Mouse (Mus musculus) neutrophil, adult 65 days (primary cell): ENCODE measurements around the gene Triap1. TPM values are rescaled to one million over a fixed set of nuclear protein-coding genes. Genes with fewer than 3 reads are reported as not detected.

Experiments
- total RNA-seq: library from RNA; stranded (reverse); gene quantifications from 2 replicates; pipeline ENCODE4 v1.2.4, GENCODE M21; 2023

Triap1 gene
- 16.3 and 17.9 TPM in 2 replicates for total RNA-seq

DNA sequence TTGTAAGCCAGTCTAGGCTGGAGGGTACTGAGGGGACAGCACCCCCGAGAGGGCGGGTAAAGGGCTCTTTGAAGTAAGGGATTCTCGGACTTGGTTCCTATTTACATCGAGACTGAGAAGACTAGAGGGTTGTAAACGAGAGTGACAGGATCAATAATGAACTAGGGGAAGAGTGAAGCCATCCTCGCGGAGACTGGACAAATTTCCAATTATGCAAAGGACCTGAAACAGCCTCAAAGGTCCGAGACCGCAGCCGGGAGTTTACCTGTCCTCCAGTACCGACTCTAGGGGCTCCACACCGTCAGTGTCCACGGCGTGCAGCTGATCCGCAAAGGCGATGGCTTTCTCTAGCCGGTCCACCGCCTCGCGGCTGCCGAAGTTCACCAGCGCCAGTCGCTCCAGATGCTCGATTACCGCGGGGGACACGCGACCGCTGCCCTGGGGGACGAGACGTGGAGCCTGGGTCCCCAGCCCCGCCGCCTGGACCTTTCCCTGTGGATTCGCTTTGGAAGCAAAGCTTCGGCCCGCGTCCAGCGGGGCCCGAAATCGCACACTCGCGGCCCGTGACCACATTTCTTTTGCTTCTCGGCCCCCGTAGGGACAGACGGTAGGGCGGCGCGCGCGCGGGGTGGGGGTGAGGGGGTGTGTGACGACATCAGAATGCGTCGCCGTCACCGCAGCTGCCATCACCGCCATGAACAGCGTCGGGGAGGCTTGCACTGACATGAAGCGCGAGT, at the start of gene Triap1, which contains the start of gene Gatc:
TSS of gene Triap1 (plus strand) at position 649 of the 737 bp plus-strand sequence.
TSS of gene Gatc (minus strand) at position 602 of the 737 bp plus-strand sequence.

DNA sequence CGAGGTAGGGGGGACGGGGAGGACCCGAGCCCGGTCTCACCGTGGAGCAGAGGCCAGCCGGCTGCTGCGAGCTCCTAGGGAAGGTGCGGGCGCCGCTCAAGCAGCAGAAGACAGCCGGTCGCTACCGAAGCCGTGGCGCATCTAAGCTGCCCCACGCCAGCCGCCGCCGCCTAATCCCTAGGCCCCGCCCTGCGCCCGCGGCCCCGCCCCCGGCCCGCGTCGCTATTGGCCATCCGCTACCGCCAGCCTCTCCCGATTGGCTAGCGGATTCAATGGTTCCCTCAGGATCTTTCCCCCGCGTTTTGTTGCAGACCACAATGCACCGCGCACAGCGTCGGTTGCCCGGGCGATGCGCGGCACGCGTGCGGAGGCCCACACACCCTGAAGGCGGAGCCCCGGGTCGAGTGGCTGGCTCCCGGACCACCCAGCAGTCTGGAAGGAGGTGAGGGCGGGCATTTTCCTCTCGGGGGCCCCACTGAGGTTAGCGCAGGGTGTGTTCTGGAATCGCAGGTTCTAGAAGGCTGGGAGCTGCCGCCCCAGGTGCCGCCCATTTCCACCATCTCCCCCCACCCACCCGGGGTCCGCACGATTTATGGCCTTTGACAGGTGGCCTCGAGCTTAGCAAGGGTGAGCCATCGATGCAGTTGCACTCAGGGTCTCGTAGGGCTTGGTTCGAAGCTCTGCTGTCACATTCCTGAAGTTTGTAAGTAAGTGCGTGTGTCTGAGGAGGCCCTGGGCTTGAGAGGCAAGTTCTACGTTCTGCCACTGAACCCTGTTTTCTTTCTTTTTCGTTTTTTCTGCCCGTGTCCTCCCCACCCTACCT, 40.0 kb upstream of the Triap1 start, which contains the start of gene Dynll1:
TSS of gene Dynll1 (minus strand) at position 208 of the 823 bp plus-strand sequence.

DNA sequence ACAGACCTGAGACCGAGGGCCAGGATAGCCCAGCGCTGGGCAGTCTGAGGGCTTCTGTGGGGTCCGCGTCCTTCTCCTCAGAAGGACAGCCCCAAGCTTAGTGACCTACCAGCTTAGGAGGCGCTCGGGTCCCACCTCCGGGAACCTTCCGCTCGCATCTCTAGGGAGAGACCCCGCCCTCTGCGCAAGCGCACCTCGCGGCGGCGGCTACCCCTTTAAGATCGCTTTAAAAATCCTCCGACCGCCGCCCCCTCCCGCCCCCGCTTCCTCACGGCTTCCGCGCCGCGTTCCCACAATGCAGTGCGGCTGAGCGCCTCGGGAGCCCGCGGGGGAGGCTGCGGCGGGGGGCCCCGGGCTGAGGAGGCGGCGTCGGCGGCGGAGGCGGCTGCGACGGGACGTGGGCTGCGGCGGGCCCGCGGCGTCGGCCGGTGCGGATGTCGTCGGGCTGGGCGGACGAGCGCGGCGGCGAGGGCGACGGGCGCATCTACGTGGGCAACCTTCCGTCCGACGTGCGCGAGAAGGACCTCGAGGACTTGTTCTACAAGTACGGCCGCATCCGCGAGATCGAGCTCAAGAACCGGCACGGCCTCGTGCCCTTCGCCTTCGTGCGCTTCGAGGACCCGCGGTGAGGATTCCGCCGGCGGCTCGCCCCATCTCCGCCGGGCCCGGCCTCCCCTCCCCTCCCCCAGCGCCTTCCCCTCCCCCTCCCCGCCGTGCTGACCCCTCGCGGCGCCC, 14.0 kb upstream of the Triap1 start, which contains the start of gene Srsf9:
TSS of gene Srsf9 (plus strand) at position 303 of the 735 bp plus-strand sequence.

DNA sequence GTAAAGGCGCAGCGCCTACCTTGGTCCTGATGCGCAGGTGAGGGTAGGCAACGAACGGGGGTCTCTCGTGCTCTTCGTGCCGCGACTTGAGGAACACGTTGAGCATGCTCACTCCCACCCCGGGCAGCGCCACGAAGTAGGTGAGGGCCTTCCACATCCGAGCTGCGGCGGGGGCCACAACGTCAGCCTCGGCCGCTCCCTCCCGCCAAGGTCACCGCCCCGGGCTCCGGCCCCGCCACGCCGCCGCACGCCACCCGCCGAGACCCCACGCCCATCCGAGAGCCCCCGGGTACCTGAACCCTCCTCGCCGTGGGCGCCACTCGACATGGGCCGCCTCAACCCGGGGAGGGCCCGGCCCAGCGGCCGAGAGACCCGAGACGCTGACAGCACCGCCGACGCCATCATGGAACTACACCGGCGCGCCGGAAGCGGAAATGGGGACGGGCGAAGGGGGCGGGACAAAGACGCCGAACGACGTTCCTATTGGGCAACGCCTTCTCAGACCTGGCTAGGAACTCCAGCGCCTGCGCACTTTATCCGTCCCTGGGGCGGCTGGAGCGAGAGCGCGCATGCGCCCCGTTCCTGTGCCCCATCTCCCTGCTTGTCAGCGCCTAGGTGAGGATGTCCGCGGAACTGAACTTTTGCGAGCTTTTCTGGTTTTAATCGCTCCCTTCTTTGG, 7.7 kb downstream of the Triap1 start, which contains the start of gene Cox6a1:
TSS of gene Cox6a1 (minus strand) at position 436 of the 679 bp plus-strand sequence.

Other genes starting within 250 kb of the Triap1 start
- not detected in 2 replicates for gene Gm10401, start 242.9 kb upstream of the Triap1 start, total RNA-seq
- 15.0 and 18.2 TPM in 2 replicates for gene Acads, start 221.9 kb upstream of the Triap1 start, total RNA-seq
- gene Unc119b, start 206.2 kb upstream of the Triap1 start, total RNA-seq = 20.1 and 22.8 TPM in 2 replicates
- gene Mlec, start 183.0 kb upstream of the Triap1 start, total RNA-seq = 109 and 155 TPM in 2 replicates
- gene Cabp1, start 146.8 kb upstream of the Triap1 start, total RNA-seq = not detected in 2 replicates
- gene Pop5, start 105.4 kb upstream of the Triap1 start, total RNA-seq = 8.1 and 11.9 TPM in 2 replicates
- 197 and 217 TPM in 2 replicates for gene Rnf10, start 68.3 kb upstream of the Triap1 start, total RNA-seq
- gene Coq5, start 61.6 kb upstream of the Triap1 start, total RNA-seq = 7.1 and 13.0 TPM in 2 replicates
- 149 and 192 TPM in 2 replicates for gene Dynll1, start 40.2 kb upstream of the Triap1 start, total RNA-seq
- gene Srsf9, start 14.0 kb upstream of the Triap1 start, total RNA-seq = 43.0 and 57.0 TPM in 2 replicates
- gene Gatc, start within 50 bp of the Triap1 start, total RNA-seq = 4.6 and 6.4 TPM in 2 replicates
- gene Cox6a1, start 7.8 kb downstream of the Triap1 start, total RNA-seq = 186 and 217 TPM in 2 replicates
- gene Msi1, start 88.4 kb downstream of the Triap1 start, total RNA-seq = not detected in 2 replicates
- not detected in 2 replicates for gene Pla2g1b, start 125.0 kb downstream of the Triap1 start, total RNA-seq
- 1.4 and 6.7 TPM in 2 replicates for gene Sirt4, start 143.5 kb downstream of the Triap1 start, total RNA-seq
- 398 and 435 TPM in 2 replicates for gene Pxn, start 165.5 kb downstream of the Triap1 start, total RNA-seq
- 522 and 542 TPM in 2 replicates for gene Rplp0, start 218.2 kb downstream of the Triap1 start, total RNA-seq
- gene Gcn1l1, start 224.0 kb downstream of the Triap1 start, total RNA-seq = 20.9 and 33.2 TPM in 2 replicates